Mouse (Mus musculus): ENCODE results near the gene Olfr1357.

- TF ChIP-seq GATA1 (IDR thresholded peaks at IDR 0.05; ENCODE audit: low read length), result no peak
- no peak for TF ChIP-seq TAL1 (IDR thresholded peaks at IDR 0.05; ENCODE audit: low read length)
These were observed 26.2 kb downstream of the Olfr1357 start, which contains the start of gene Syde1 for GRCm38 (mm10) chr10:78591406-78592328.
